Mouse (Mus musculus) limb, embryonic 13.5 days (tissue): ENCODE results near the gene Meox2. TPM values are rescaled to one million over a fixed set of nuclear protein-coding genes. Genes with fewer than 3 reads are reported as not detected.

ENCODE experiments used
- ATAC-seq: fragments of 200-750 bp; cut with Nextera tagmentation; 2 replicates; pipeline ENCODE4 v1.8.0; 2017; ENCODE audit warnings: low read depth, moderate number of reproducible peaks, moderate TSS enrichment; ENCODE audit not compliant: low FRiP score
- H3K27ac ChIP-seq: fragments of 300-500 bp; sonication (generic); 2 replicates; pipeline ENCODE4 v1.5.1; 2015; ENCODE audit warnings: inconsistent platforms, mild to moderate bottlenecking, moderate library complexity
- H3K27me3 ChIP-seq: fragments of 300-500 bp; sonication (generic); 2 replicates; pipeline ENCODE4 v1.6.1; 2015; ENCODE audit warnings: mild to moderate bottlenecking, inconsistent platforms
- H3K36me3 ChIP-seq: fragments of 300-500 bp; sonication (generic); 2 replicates; pipeline ENCODE4 v1.6.1; 2015; ENCODE audit warnings: inconsistent platforms, mild to moderate bottlenecking, moderate library complexity
- H3K4me1 ChIP-seq: fragments of 300-500 bp; sonication (generic); 2 replicates; pipeline ENCODE4 v1.6.1; 2015; ENCODE audit warnings: inconsistent platforms
- H3K4me2 ChIP-seq: fragments of 300-500 bp; sonication (generic); replicated peaks from 2 replicates; pipeline ENCODE4 v1.6.1; 2015; ENCODE audit warnings: inconsistent platforms, mild to moderate bottlenecking, moderate library complexity
- H3K4me3 ChIP-seq: fragments of 300-500 bp; sonication (generic); 2 replicates; pipeline ENCODE4 v1.5.1; 2015; ENCODE audit warnings: moderate library complexity, mild to moderate bottlenecking, inconsistent platforms
- H3K9ac ChIP-seq: fragments of 300-500 bp; sonication (generic); 2 replicates; pipeline ENCODE4 v1.6.1; 2015; ENCODE audit warnings: mild to moderate bottlenecking, inconsistent platforms
- H3K9me3 ChIP-seq: fragments of 300-500 bp; sonication (generic); 2 replicates; pipeline ENCODE4 v1.6.1; 2016; ENCODE audit warnings: inconsistent platforms
- WGBS: fragments of 180-500 bp; shearing (Covaris S2); methylation state at CpG from one replicate; pipeline ENCODE4 v1.1.7; 2015; 5-methylcytosine and 5-hydroxymethylcytosine counted together
- polyA plus RNA-seq: library from polyadenylated mRNA; unstranded; fragments of >200 nt; fragmentation: Nextera tagmentation; extraction: Ambion mirVana; gene quantifications from 2 replicates; pipeline ENCODE4 v1.2.1, GENCODE M21; 2015

Meox2 gene
- polyA plus RNA-seq, 1 experiment from 2014 or later: 81.7 TPM

- no peak for ATAC-seq
- Histone ChIP-seq H3K4me1 (peaks cover 11% of the 10 kb centered on the region), H3K9ac (no peak overlapping the region), H3K27me3 (no peaks in the 10 kb centered on the region), H3K9me3 (no peaks in the 10 kb centered on the region), H3K36me3 (peaks cover 3% of the 10 kb centered on the region; the same call in 1 of the 2 replicates), H3K4me3 (no peak overlapping the region), H3K27ac (peak overlapping the region; percentile 23; the same call in 1 of the 2 replicates), H3K4me2 (no peak overlapping the region)
- 18% methylated on average over 3 of the region's 3 CpGs for WGBS
Observed at GRCm38 (mm10) chr12:37142080-37142703, 33.9 kb downstream of the Meox2 start.

GRCm38 (mm10) chr12:37143879-37144278 lies 35.5 kb downstream of the Meox2 start:
- Histone ChIP-seq H3K27ac (no peak overlapping the region), H3K9me3 (no peaks in the 10 kb centered on the region), H3K36me3 (peaks cover 3% of the 10 kb centered on the region; the same call in 1 of the 2 replicates), H3K9ac (no peak overlapping the region), H3K4me2 (no peak overlapping the region), H3K4me1 (peaks cover 11% of the 10 kb centered on the region), H3K4me3 (no peak overlapping the region), H3K27me3 (no peaks in the 10 kb centered on the region)
- no peak for ATAC-seq
- WGBS: 88% methylated on average over 1 of the region's 1 CpGs

- Histone ChIP-seq H3K4me2 (no peak overlapping the region), H3K4me1 (no peaks in the 10 kb centered on the region), H3K9me3 (no peaks in the 10 kb centered on the region), H3K9ac (no peak overlapping the region), H3K27me3 (no peaks in the 10 kb centered on the region), H3K4me3 (no peak overlapping the region), H3K36me3 (no peaks in the 10 kb centered on the region), H3K27ac (no peak overlapping the region)
- ATAC-seq: no peak
Observed at GRCm38 (mm10) chr12:37167742-37168141, 59.4 kb downstream of the Meox2 start.

GRCm38 (mm10) chr12:37173324-37173723 lies 65.0 kb downstream of the Meox2 start:
- H3K36me3 ChIP-seq: no peaks in the 10 kb centered on the region
- peaks cover 11% of the 10 kb centered on the region for H3K4me1 ChIP-seq
- H3K27me3 ChIP-seq: no peaks in the 10 kb centered on the region
- no peak overlapping the region for H3K9ac ChIP-seq
- H3K4me3 ChIP-seq: no peak overlapping the region
- WGBS: 93% methylated on average over 3 of the region's 3 CpGs
- H3K9me3 ChIP-seq: no peaks in the 10 kb centered on the region
- ATAC-seq: no peak
- no peak overlapping the region for H3K27ac ChIP-seq
- H3K4me2 ChIP-seq: no peak overlapping the region

GRCm38 (mm10) chr12:37183689-37184088 lies 75.3 kb downstream of the Meox2 start:
- Histone ChIP-seq H3K27me3 (no peaks in the 10 kb centered on the region), H3K9ac (no peak overlapping the region), H3K4me1 (no peaks in the 10 kb centered on the region), H3K27ac (no peak overlapping the region), H3K9me3 (no peaks in the 10 kb centered on the region), H3K36me3 (no peaks in the 10 kb centered on the region), H3K4me3 (no peak overlapping the region), H3K4me2 (no peak overlapping the region)
- ATAC-seq: no peak

- H3K4me2 ChIP-seq: no peak overlapping the region
- H3K9me3 ChIP-seq: no peaks in the 10 kb centered on the region
- no peaks in the 10 kb centered on the region for H3K36me3 ChIP-seq
- no peak overlapping the region for H3K9ac ChIP-seq
- no peaks in the 10 kb centered on the region for H3K4me1 ChIP-seq
- no peaks in the 10 kb centered on the region for H3K27me3 ChIP-seq
- H3K27ac ChIP-seq: no peak overlapping the region
- 9% methylated on average over 5 of the region's 5 CpGs for WGBS
- H3K4me3 ChIP-seq: no peak overlapping the region
- peak; percentile 51; the same call in 1 of the 2 replicates for ATAC-seq
Observed at GRCm38 (mm10) chr12:37188940-37189488, 80.7 kb downstream of the Meox2 start.

Other genes with a start within 250 kb of the Meox2 start
- gene Agmo, start 133.1 kb downstream of the Meox2 start, polyA plus RNA-seq: 0.38 and 0.51 TPM in 2 replicates